Mouse (Mus musculus): ENCODE results near the gene Grin3b. TPM values are rescaled to one million over a fixed set of nuclear protein-coding genes. Genes with fewer than 3 reads are reported as not detected.

The Grin3b gene
- total RNA-seq (2021) = under 1 TPM; 0.57 to 0.67 TPM
- long read RNA-seq, experiment 1 = 0 reads
- long read RNA-seq, experiment 2 = 0 reads

DNA sequence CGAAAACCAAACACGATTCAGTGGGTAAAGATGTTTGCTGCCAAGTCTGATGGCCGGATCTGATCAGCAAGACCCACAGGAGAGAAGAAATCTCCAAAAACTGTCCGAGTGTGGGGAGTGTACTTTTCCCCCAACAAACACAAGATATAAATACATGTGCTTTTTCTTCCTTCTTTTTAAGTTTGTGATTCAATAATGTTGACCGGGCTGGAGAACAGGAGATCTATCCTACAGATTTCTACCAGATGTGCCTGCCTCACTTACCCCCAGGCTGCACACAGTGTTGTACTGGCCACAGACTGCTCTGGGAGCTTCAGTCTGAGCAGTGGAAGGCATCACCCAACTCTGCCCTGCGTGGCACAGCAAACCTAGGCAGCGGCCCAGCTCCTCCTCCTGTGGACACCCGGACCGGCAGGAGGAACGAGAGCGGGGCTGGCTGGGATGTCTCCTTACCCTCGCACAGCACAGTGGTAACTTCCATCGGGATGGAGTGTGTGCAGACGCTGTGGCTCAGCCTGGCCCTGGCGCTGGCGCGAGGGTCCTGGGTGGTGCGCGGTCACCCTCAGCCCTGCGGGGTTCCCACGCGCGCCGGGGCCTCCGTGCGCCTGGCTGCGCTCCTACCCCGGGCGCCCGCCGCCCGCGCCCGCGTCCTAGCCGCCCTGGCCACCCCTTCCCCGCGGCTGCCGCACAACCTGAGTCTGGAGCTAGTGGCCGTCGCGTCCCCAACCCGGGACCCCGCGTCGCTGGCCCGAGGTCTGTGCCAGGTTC lies at the start of gene Grin3b:
Gene Grin3b, plus strand, starts transcription at position 301 of the 768 bp plus-strand sequence.
- DNase-seq = no peak

DNA sequence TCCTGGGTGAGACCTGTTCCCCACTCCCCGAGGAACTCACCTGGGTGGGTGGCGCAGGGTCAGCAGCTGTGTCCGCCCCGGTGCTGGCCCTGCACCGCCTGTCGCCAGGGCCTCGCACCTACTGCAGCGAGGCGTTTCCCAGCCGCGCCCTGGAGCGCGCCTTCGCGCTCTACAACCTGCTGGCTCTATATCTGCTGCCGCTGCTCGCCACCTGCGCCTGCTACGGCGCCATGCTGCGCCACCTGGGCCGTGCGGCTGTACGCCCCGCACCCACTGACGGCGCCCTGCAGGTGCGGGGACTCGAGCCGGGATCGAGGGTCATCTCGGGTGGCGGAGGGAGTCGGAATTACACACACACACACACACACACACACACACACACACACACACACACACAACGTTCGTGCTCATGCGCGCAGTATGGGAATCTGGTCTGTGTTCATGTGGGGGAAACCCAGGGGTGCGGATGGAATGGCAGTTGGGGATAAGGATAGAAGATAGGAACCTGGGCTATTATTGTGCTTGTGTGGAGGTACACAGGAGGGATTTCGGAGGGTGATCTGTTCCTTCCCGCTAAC lies 49.5 kb upstream of the Grin3b start, which contains the start of gene R3hdm4:
Gene R3hdm4, minus strand, starts transcription at position 251 of the 578 bp plus-strand sequence.
- no peak for DNase-seq

DNA sequence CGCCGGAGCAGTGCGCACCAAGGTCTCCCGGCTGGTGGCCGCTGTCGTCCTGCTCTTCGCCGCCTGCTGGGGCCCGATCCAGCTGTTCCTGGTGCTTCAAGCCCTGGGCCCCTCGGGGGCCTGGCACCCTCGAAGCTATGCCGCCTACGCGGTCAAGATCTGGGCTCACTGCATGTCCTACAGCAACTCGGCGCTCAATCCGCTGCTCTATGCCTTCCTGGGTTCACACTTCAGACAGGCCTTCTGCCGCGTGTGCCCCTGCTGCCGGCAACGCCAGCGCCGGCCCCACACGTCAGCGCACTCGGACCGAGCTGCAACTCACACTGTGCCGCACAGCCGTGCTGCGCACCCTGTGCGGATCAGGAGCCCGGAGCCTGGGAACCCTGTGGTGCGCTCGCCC lies 48.9 kb upstream of the Grin3b start:
- DNase-seq = no peak

DNA sequence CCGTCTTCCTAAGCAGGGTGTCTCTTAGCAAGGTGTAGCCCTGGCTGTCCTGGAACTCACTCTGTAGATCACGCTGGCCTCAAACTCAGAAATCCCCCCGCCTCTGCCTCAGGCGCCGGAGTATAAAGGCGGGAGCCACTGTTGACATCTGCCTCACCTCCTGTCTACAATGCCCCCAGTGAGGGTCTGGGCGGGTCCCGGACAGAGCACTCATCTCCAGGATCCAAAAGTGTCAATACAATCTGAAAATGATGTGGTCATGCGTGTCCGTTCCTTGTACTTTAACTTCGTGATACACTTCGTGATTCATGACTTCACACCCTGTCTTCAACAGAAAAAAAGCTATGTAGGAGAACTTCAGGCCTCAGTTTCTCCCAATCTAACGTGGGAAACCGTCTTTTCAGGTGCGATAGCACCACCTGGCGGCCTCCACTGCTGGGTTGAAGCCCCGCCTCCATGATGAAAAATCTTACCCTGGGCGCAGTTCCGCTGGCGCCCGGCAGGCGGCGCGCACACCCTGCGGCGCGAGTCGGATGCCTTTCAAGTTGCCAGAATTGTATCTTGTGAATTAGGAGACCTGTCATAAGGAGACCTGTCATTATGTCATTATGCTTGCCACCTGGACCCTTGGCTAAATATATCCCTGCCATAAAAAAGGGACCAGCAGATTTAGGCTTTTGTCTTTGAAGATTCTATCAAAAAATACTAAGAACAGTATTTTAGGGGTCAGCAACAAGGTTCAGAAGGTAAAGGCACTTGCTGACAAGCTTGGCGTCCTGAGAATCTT lies 45.3 kb upstream of the Grin3b start:
- DNase-seq = peak; percentile 91 to 98

DNA sequence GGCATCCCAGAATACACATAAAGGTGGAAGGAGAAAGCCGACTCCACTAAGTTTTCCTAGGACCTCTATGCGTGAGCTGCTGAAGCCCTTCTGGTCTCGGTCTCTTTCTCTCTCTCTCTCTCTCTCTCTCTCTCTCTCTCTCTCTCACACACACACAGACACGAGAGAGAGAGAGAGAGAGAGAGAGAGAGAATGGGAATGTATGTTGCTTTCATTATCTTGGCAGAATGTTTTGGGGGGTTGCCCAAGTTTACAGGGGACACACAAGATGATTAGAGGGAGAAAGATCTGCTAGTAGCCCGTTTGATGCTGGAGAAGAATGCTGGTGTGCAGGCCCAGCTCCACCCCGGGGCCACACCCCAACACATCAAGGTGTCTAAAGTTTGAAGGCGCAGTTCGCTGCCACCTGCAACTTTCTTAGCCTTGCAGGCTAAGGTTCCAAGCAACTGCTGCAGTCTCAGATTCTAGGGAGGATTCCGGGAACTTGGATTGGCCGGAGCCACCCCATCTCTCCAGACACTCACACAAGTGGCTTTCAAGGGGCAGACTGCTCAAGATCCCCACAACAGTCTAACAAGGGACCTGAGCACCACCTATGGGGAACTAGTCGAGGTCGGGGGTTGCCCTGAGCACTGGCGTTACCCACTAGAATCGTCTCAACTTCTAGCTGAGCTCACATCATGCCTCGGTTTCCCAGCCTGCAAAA lies 44.6 kb upstream of the Grin3b start:
- peak in 1 of 2 experiments; percentile 66 for DNase-seq

DNA sequence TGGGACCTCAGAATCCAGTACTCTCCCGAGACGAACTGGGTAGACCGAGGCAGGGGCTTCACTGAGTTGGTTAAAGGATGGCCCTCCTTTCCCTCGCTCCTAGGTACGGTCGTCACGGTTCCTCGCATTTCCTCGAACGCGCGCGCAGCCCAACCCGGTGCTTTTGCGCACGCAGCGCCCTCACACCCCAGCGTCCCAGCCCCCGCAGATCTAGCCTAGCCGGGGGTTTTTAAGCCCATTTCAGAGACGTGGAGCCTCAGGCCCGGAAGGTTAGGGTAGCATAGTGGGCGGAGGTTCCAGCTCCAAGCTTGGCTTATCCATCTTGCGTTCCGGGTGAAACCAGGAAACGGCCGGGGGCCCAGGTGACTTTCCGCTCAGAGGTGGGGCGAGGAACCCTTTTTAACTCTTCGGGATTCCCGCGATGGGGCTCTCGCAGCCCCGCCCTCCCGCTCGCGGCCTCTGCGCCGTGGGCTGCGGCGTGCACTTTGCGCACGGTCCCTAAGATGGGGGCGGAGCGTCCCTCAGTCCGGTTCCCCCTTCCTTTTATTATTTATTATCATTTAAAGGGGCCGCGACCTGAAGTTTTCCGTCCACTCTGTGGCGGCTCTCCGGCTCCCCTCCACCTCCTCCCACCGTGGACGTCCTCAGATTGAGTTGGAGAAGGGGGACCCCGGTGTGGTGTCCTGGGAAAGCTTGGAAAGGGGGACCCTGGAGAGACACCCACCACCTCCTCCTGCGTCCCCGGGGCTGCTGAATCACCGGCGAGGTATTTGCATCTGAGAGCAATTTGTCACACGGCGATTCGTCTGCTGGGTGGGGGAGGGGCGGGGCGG lies 43.8 kb upstream of the Grin3b start, which contains the start of gene Arid3a:
Gene Arid3a, plus strand, starts transcription at position 553 of the 833 bp plus-strand sequence.
- DNase-seq = peak; percentile 92 to 93

DNA sequence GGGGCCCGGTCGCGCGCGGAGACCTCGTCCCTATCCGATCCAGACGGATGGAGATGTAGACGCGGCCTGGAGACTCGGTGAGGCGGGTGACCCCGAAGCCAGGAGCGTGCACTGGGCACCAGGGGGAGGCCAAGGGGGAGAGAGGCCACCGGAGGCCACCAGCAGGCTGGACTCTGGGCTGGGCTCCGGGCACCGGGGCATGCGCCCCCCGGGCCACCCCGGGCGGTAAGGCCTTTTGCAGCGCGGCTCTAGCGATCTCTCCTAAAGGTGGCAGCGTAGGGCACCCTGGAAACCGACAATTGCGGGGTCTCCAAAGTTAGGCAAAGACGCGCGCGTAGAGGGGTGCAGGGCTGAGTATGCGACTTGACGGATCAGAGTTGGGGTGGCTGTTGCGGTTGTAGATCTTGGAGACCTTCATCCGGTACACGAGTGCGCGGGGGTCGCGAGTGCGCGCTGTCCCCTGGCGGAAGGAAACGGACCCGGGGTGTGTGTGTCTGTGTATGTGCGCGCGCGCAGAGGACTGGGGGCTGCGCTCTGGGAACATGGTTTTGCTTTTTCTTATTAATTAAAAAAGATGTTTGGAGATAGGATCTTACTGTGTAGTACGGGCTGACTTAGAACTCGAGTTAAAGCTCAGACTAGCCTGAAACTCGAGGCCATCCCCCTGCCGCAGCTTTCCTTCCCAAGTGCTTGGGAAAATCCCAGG lies 43.0 kb upstream of the Grin3b start:
- peak; percentile 52 to 76 for DNase-seq

DNA sequence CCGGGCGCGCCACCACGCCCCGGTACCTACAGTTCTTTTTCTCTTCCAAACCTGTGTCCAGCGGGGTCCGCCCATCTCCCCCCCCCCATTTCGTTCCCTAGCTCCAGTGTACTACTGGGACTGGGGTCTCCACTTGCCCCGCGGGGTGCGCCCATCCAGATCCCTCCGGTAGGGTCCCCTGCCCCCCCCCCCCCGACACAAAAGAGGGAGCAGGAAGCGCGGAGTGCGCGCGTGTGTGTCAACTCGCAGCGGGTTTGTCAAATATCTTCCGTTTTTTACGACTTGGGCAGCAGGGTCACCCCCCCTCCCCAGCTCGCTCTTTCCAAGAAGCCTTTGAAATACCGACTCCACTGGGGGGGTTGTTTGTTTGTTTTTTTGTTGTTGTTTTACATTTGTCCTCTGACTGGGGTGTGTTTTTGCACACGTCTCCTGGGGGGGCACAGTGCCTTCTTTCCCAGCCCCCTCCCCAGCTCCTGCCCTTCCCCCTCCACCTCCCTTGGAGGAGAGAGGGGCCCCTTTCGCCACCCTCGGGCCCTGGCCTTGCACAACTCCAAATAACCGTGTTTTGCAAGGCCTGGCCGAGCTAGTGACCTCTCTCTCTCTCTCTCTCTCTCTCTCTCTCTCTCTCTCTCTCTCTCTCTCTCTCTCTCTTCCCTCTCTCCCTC lies 42.4 kb upstream of the Grin3b start:
- peak; percentile 35 to 36 for DNase-seq

DNA sequence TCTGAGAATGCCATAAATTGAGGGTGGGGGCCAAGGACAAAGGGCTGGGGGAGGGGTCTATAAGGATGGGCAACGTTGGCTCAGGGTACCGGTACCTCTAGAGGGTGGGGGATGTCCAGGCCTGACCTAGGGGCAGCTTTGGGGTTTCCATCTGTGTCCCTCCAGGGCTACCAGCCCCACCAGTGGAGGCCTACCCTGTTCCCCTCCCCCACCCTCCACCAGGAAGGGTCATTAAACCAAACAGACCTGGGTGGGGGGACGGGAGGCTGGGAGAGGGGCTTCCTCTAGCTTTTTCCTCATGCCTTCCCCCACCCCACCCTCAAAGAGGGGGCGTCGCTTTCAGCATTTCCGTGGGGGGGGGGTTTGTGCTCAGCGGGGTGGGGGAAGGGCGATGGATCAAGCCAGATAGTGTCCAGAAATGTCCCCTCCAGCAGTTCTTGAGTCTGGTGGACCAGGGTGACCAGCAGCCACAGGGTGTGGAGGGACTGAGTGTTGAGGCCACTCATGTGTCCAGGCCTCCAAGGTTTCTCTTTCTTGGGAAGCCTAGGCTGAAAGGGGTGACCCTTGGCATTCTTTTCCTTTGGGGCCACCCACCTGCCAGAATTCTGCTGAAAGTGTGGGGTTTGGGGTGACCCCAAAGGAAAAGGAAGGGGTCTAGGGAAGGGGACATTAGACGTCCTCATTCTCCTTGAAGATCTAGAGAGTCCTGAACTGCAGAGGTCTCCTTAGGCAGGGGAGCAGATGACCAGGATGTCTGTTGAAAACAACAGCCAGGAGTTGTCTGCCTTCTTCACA lies 41.4 kb upstream of the Grin3b start:
- no peak for DNase-seq

DNA sequence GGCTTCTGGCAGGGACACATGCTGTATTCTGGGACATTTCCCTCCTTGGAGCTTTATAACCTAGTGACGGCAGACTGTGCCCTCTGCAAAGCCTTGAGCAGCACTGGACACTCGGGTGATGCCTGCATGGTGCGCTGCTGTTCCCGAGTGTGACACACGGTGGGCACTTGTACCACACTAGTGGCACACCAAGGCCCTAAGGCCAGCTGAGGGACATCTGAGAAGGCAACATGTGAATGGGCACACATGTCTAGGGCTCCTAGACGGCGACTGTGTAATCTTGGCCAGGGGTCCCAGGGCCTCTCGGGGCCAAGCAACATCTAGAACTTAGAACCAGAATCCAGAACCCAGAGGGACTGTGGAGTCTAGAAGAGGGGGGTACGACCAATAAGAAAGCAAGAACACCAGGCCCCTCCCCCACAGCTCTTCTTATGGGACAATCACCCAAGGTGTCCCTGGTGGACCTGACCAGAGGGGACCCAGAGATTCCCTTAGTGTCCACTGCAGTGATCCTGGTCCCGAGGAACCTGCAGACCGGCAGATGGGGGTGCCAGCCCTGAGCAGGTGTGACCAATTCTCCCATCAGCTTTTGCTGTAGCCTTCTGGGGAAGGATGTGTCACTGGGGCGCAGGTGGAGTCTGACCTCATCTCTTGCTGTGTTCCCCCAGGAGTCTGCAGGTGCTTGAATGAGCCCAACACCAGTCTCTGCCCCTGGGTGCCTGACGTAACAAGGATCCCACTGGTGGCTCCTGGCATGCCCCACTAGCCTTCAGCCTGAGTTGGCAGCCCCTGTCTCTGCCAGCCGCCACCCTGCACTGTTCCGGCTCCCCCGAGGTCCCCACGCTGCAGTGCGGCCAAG lies 40.3 kb upstream of the Grin3b start:
- peak in 1 of 2 experiments; percentile 13 for DNase-seq

DNA sequence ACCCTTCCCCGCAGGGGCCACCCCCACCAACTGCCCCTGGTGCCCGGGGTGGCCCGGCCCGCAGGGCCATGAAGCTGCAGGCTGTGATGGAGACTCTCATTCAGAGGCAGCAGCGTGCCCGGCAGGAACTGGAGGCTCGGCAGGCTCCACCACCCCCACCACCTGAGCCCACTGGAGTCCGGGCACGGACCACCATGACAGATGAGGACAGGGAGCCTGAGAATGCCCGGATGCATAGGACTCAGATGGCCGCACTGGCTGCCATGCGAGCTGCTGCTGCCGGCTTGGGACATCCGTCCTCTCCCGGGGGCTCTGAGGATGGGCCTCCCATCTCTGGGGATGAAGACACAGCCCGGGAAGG lies 39.7 kb upstream of the Grin3b start:
- no peak for DNase-seq

DNA sequence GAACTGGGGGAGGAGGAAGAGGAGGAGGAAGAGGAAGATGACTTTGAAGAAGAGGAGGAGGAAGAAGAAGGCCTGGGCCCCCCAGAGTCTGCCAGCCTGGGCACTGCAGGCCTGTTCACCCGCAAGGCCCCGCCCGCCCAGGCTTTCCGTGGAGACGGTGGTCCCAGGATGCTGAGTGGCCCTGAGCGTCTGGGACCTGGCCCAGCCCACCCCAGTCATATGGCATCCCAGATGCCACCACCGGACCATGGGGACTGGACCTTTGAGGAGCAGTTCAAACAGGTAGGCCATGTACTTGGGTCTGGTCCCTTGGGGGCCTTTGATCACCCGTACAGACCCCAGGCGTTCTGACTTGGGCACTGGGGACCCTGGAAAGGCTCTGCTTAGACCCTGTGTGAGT lies 38.7 kb upstream of the Grin3b start:
- no peak for DNase-seq

DNA sequence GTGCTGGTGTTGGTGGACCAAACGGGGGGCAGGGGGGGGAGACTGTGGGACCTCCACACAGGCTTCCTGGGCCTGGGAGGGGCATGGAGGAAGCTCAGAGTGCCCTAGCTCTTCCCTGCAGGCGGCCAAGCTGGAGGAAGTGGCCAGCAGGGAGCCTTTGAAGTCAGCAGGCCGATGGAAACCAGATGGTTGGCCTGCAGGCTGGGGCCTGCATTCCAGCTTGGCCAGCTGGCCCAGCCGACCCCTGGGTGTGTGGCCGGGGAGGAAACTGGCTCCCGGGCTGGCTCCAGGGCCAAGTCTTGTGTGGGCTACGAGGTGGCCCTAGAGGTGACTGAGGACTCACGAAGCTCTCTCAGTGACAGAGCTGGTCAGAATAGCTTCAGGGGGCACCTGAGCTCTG lies 37.8 kb upstream of the Grin3b start:
- peak; percentile 76 to 86 for DNase-seq

DNA sequence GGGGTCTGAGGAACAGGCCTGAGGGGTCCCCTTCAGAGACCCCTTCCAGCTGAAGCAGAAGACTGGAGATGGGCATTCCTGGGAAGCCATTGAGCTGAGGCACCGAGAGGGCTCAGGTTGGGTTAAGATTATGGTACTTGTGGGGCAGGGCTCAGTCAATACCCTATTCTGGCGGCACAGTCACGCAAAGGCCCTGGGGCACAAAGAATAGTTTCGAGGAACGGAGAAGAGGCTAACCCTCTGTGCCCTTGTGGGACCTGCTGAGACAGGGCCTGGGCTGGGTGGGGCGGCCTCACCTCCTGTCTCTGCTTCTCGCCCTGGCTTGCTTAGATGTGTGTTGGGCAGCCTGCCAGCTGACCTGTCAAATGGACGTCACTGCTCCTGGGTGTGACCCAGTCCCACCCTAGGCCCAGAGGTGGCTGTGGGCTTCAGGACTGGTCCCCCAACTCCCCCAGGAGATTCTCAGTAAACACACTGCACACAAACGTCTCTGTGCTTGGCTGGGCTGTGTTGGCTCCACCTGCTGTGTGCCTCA lies 37.3 kb upstream of the Grin3b start:
- DNase-seq = peak; percentile 35 to 36

DNA sequence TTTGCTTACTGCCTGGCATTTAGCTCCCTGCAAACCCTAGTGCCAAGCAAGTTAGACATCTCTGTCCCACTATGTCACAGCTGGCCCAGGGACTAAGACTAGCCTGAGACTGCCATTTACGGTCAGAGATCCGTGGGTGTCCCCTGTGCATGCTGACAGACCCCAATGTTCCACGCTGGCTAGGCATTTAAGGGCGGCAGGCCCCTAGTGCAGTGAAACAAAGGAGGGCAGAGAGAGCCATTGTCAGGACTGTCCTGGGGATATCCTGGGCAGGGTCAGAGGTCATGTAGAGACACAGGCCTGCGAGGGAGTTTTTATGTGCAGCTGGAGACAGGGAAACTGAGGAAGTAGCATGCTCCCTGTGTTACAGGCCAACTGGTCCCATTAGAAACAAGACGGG lies 36.7 kb upstream of the Grin3b start:
- no peak for DNase-seq

DNA sequence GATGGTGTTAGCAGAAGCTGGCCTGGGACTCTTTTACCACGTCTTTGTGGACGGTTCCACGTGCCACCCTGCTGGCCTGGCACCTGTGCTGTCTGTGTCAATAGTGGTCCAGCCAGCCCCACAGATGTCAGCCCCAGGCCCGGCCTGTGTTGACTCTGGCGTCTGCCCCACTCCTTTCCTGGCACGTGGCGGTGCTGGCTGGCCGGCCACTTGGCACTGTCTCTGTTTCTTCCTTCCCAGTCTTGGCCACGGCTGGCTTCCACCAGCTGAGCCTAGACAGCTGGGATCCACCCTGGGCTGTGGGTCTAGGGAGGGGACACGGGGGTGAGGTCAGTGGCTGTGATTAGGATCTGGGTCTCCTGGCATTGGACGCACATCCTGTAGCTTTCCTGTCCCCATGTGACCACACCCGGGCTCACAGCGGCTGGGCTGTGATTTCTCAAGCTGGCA lies 36.2 kb upstream of the Grin3b start:
- DNase-seq = peak; percentile 93 to 95

DNA sequence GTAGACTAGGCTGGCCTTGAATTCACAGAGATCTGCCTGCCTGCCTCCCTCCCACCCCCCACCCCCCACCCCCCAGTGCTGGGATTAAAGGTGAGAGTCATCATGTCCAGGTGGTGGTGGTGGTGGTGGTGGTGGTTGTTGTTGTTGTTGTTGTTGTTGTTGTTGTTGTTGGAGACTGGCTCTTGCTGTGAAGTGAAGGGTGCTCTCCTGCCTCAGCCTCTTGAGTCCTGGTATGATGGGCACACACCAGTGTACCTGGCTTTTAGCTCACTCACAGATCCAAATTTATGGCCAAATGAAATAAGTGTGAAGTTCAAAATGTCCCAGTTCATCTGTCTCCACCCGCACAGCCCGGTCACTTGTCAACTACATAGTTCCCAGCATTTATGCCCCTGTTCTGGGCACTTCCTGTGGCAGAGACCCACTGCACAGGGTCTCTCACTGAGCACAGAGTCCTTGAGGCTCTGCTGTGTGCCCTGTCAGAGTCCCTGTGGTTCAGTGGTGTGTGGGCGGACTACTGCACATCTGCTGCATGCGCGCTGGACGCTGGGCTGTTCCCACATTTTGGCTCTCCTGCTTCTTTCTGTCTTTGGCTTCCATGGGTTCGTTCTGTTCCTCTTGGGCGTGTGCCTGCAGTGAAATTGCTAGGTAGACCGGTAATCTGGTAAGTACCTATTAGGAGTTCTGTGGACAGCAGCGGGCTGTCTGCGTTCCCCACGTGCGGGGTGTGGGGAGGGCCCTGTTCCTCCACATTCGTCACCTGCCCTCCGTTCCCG lies 35.5 kb upstream of the Grin3b start:
- DNase-seq = peak; percentile 38 to 40
